Mouse (Mus musculus): ENCODE measurements around the gene Arglu1.

Gene Arglu1

GRCm38 (mm10) chr8:8621236-8621917 lies 68.9 kb downstream of the Arglu1 start:
- peak; percentile 75 for DNase-seq

- DNase-seq: no peak
Observed at GRCm38 (mm10) chr8:8620536-8620935, 69.8 kb downstream of the Arglu1 start.

DNA sequence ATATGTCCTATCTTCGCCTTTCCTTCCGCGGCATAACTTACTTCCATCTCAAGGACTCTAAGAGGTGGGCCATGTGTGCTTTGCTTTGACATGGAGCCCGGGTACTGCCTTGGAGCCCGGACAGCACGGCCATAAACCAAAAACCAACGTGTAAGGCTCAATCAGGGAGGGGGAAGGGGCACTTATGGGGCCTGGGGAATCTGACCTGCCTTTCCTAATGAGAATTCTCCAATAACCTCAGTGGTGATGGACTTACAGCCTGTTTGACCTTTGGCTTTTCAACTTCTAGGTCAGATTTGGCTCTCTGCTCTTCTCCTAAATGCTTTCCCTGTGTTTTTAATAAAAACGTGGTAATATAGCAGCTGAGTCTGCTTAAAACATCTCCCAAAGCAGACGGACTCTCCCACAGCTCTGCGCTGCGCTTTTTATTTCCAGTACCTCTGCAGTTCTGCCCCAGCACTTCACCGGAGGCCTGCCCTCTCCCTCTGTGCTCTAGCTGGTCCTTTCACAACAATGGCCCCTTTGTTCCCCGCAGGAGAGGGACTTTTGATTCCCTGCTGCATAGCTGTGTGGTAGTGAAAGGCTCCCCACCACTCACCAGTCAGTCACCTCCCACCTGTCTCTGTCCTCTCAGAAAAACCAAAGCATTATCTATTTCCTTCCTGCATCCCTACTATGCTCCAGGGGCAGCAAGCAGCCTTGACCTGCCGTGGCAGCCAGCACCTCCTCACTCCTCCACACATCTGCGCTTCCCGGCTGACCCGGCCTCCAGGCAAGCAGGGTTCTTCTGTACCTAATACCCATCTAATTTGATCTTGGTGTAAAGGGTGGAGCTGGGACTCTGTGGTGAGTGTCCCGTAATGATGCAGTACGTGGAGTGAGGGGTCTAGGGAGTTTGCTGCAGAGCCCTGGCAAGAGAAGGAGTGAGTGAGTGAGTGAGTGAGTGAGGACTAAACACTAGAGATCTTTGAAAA lies 70.8 kb downstream of the Arglu1 start:
- no peak for DNase-seq
